Mouse (Mus musculus): ENCODE data around the gene Hibadh. TPM values are rescaled to one million over a fixed set of nuclear protein-coding genes. Genes with fewer than 3 reads are reported as not detected.

Gene Hibadh
- polyA plus RNA-seq, 1 experiment from 2014 or later = 54.1 TPM

DNA sequence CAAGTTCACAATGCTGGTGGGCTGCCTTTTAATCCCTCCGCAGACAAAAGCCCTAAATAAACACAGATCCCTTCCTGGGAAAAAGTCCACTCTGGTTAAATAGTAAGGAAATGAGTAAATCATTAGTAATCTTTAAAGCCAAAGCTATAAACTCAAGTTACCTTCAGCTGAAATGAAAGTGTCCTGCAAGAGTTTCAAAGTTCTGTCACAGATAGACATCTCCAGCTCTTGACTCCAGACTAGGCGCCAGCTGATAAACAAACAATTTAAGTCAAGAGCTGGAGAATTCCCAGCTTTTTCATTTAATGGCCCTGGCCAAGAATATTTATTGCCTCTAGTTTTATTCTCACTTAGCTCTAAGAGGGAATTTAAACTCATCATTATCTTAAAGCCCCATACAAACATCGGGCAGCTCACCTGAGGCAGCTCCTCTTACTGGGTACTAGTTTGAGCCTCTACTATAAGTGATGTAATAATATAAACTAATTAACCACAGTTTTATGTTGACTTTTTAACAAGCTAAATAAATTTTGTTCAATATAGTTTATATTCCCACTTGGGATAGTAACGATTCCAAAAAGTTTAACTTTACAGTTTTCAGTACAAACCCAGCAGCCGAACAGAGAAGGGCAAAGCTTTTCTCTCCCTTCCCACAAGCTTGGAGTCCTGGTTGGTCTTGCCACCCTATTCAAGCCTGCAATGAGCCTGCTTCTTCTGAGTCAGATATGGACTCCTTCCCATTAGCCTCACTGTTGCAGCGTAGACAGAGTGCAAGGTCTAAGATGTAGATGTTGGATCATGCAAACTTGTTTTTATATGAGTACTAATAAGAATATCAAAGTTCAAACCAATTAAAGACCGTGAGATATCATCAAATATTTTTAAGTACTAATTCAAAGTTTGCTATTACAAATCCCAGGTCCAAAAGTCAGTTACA, 38.2 kb downstream of the Hibadh start:
- Histone ChIP-seq H3K9ac (no peak overlapping the region), H3K27me3 (ENCODE audit: insufficient read depth, low read length) (no peaks in the 10 kb centered on the region), H3K4me3 (ENCODE audit: low read depth, low read length) (no peak overlapping the region), H3K4me1 (ENCODE audit: insufficient read depth) (peaks cover 7% of the 10 kb centered on the region; the same call in 1 of the 2 replicates), H3K27ac (ENCODE audit: low read depth) (no peak overlapping the region), H3K4me2 (no peak overlapping the region), H3K9me3 (ENCODE audit: low read depth, low read length) (no peaks in the 10 kb centered on the region), H3K36me3 (ENCODE audit: insufficient read depth) (no peaks in the 10 kb centered on the region)
- ATAC-seq (ENCODE audit: insufficient read depth) (no peak), DNase-seq (peak; percentile 53)
- WGBS = 57% methylated on average over 7 of the region's 7 CpGs
- no peak for TF ChIP-seq CTCF (IDR thresholded peaks at IDR 0.05; ENCODE audit: low read depth)

DNA sequence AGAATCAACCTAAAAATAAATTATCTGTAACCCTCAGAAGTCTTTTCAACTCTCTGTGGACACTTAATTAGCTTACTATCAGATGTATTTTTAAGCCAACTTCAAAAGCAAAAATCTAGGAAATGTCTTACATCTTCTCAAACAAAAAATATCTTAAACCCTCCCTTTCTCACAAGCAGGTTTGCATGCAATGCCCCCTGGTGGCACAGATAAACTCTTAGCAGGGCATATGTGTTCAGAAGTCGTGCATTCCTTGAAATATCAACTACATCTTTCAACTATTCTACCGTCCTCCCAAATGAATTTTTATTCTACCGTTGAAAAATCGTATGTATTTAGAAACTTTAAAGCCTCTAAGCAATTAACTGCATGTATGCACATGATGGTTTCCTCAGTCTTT, 39.1 kb downstream of the Hibadh start:
- TF ChIP-seq CTCF (IDR thresholded peaks at IDR 0.05; ENCODE audit: low read depth) = peak; percentile 80
- no peaks in the 10 kb centered on the region for H3K9me3 ChIP-seq (ENCODE audit: low read depth, low read length)
- H3K27me3 ChIP-seq (ENCODE audit: insufficient read depth, low read length) = no peaks in the 10 kb centered on the region
- no peak overlapping the region for H3K9ac ChIP-seq
- DNase-seq = peak; percentile 88
- no peak overlapping the region for H3K27ac ChIP-seq (ENCODE audit: low read depth)
- H3K4me1 ChIP-seq (ENCODE audit: insufficient read depth) = peaks cover 7% of the 10 kb centered on the region; the same call in 1 of the 2 replicates
- no peak overlapping the region for H3K4me3 ChIP-seq (ENCODE audit: low read depth, low read length)
- no peak for ATAC-seq (ENCODE audit: insufficient read depth)
- no peak overlapping the region for H3K4me2 ChIP-seq
- WGBS = 37% methylated on average over 4 of the region's 4 CpGs
- H3K36me3 ChIP-seq (ENCODE audit: insufficient read depth) = no peaks in the 10 kb centered on the region

DNA sequence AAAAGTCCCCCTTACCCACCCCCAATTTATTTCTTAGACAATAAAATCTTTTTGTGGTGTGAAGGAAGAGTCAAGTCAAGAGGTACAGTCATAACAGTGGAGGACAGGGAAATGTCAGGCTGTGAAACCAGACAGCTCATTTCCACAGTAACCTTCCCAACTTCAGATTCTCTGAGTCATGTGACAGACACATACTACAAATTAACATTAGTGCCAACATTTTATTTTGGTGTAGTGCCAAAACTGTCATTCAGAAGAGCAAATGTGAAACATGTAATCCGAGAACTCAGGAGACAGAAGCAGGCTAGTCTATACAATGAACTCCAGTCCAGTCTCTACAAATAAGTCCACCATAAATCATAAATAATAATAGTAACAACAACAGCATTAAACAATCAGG, 45.4 kb downstream of the Hibadh start:
- Histone ChIP-seq H3K4me3 (ENCODE audit: low read depth, low read length) (no peak overlapping the region), H3K9ac (no peak overlapping the region), H3K27me3 (ENCODE audit: insufficient read depth, low read length) (no peaks in the 10 kb centered on the region), H3K36me3 (ENCODE audit: insufficient read depth) (no peaks in the 10 kb centered on the region), H3K4me2 (no peak overlapping the region), H3K4me1 (ENCODE audit: insufficient read depth) (no peaks in the 10 kb centered on the region), H3K9me3 (ENCODE audit: low read depth, low read length) (no peaks in the 10 kb centered on the region), H3K27ac (ENCODE audit: low read depth) (no peak overlapping the region)
- no peak for ATAC-seq (ENCODE audit: insufficient read depth)
- whole genome bisulfite sequencing = 54% methylated on average over 1 of the region's 1 CpGs
- TF ChIP-seq CTCF (IDR thresholded peaks at IDR 0.05; ENCODE audit: low read depth) = no peak
- peak; percentile 28 for DNase-seq

DNA sequence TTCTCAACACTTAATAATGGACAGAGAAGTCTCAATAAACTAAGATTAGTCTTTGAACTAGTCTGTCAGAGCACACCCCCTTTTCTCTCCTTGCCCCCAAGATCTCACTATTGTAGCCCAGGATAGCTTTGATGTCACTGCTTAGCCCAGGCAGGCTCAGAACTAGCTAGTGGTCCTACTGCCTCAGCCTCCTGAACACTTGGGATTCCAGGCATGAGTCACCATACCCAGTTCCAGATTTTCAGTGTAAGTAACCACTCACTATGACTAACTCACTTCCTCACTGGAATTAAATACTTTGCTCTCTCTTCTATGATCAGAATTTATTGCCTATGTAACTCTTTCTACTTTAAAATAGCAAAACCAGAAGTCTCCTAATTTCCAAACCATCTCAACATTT, 53.6 kb downstream of the Hibadh start:
- ATAC-seq (ENCODE audit: insufficient read depth) (no peak), DNase-seq (no peak)
- no peak for TF ChIP-seq CTCF (IDR thresholded peaks at IDR 0.05; ENCODE audit: low read depth)
- no peak overlapping the region for H3K4me3 ChIP-seq (ENCODE audit: low read depth, low read length)
- H3K9me3 ChIP-seq (ENCODE audit: low read depth, low read length) = no peaks in the 10 kb centered on the region
- H3K27ac ChIP-seq (ENCODE audit: low read depth) = no peak overlapping the region
- no peaks in the 10 kb centered on the region for H3K36me3 ChIP-seq (ENCODE audit: insufficient read depth)
- H3K4me1 ChIP-seq (ENCODE audit: insufficient read depth) = no peaks in the 10 kb centered on the region
- H3K27me3 ChIP-seq (ENCODE audit: insufficient read depth, low read length) = no peaks in the 10 kb centered on the region
- no peak overlapping the region for H3K9ac ChIP-seq
- no peak overlapping the region for H3K4me2 ChIP-seq

DNA sequence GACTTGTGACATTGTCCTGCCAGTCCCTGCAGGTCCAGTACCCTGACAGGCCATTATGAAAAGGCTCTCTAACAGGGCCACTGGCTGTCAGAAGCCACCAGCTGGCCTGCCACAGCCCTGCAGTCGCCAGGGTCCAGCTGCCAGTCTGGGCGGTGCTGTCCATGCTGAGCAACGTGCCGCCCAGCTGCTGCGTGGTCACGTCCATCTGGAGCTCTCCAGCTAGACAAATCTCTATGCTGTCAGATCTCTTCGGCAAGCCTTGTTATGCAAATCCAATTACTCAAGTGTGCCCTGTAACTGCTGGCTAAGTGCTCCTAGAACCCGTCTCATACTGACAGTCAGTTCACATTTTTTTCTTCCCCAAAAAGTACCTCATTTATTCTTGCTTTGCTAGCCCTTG, 55.8 kb downstream of the Hibadh start:
- Histone ChIP-seq H3K9ac (no peak overlapping the region), H3K4me3 (ENCODE audit: low read depth, low read length) (no peak overlapping the region), H3K27ac (ENCODE audit: low read depth) (no peak overlapping the region), H3K9me3 (ENCODE audit: low read depth, low read length) (no peaks in the 10 kb centered on the region), H3K27me3 (ENCODE audit: insufficient read depth, low read length) (no peaks in the 10 kb centered on the region), H3K4me2 (no peak overlapping the region), H3K4me1 (ENCODE audit: insufficient read depth) (no peaks in the 10 kb centered on the region), H3K36me3 (ENCODE audit: insufficient read depth) (no peaks in the 10 kb centered on the region)
- DNase-seq (peak; percentile 71), ATAC-seq (ENCODE audit: insufficient read depth) (peak; percentile 75)
- TF ChIP-seq CTCF (IDR thresholded peaks at IDR 0.05; ENCODE audit: low read depth) = peak; percentile 10; the same call in 1 of the 2 replicates
- WGBS = 25% methylated on average over 8 of the region's 8 CpGs

DNA sequence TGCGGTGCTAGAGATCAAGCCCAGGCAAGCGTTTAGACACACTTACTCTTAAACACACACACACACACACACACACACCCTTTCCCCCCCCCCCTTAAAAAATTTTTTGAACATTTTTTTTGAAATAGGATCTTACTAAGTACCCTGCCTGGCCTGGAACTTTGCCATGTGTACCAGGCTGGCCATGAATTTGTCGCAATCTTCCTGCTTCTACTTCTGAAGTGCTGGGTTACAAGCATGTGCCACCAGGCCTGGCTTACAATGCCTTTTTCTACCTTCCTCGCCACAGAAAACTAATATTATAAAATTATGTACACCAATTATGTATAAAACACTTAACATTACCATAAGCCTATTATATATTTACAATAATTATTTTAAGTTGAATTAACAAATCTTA, 59.1 kb downstream of the Hibadh start:
- TF ChIP-seq CTCF (IDR thresholded peaks at IDR 0.05; ENCODE audit: low read depth) = no peak
- Histone ChIP-seq H3K4me2 (no peak overlapping the region), H3K36me3 (ENCODE audit: insufficient read depth) (no peaks in the 10 kb centered on the region), H3K4me1 (ENCODE audit: insufficient read depth) (no peaks in the 10 kb centered on the region), H3K9me3 (ENCODE audit: low read depth, low read length) (no peaks in the 10 kb centered on the region), H3K4me3 (ENCODE audit: low read depth, low read length) (no peak overlapping the region), H3K9ac (no peak overlapping the region), H3K27ac (ENCODE audit: low read depth) (no peak overlapping the region), H3K27me3 (ENCODE audit: insufficient read depth, low read length) (no peaks in the 10 kb centered on the region)
- WGBS = 83% methylated on average over 4 of the region's 4 CpGs
- DNase-seq (no peak), ATAC-seq (ENCODE audit: insufficient read depth) (no peak)

DNA sequence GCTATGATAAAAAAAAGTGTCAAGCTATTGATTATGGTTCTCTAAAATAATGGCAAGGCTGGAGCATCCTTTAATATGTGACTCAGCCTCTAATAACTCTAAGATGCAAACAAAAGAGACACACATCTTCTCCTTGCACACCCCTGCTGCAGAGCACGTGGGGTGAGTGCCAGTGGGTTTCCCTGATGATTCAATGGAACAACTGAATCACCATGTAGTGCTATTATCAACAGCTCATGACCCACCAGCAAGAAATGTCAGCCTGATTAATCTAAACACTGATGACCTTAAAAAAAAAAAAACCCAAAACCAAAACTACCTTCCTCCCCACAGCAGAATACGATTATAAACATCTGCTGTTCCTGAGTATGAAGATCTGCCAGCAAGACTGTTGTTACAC, 61.9 kb downstream of the Hibadh start:
- no peaks in the 10 kb centered on the region for H3K9me3 ChIP-seq (ENCODE audit: low read depth, low read length)
- DNase-seq (no peak), ATAC-seq (ENCODE audit: insufficient read depth) (no peak)
- no peak overlapping the region for H3K27ac ChIP-seq (ENCODE audit: low read depth)
- no peak overlapping the region for H3K4me2 ChIP-seq
- H3K4me1 ChIP-seq (ENCODE audit: insufficient read depth) = no peaks in the 10 kb centered on the region
- H3K27me3 ChIP-seq (ENCODE audit: insufficient read depth, low read length) = no peaks in the 10 kb centered on the region
- H3K4me3 ChIP-seq (ENCODE audit: low read depth, low read length) = no peak overlapping the region
- TF ChIP-seq CTCF (IDR thresholded peaks at IDR 0.05; ENCODE audit: low read depth) = no peak
- no peaks in the 10 kb centered on the region for H3K36me3 ChIP-seq (ENCODE audit: insufficient read depth)
- H3K9ac ChIP-seq = no peak overlapping the region
- 46% methylated on average over 2 of the region's 2 CpGs for WGBS

Data from lung, embryonic 14.5 days (tissue).